Mouse (Mus musculus) lung, postnatal 0 days (tissue): ENCODE results near the gene Tecr.

Experiments
- CTCF ChIP-seq: IDR thresholded peaks from 2 replicates; pipeline ENCODE4 v1.5.1; 2016; ENCODE audit warnings: antibody characterized with exemption, mild to moderate bottlenecking
- EP300 ChIP-seq: IDR thresholded peaks from 2 replicates; pipeline ENCODE4 v1.6.1; 2016; ENCODE audit warnings: antibody characterized with exemption, mild to moderate bottlenecking, control low read depth

- TF ChIP-seq EP300, result no peak
- TF ChIP-seq CTCF, result no peak
Measured at GRCm38 (mm10) chr8:83623549-83623948, 15.8 kb upstream of the Tecr start.
